Mouse (Mus musculus) Patski (cell line): Measurements from ENCODE around the gene Dusp8. TPM values are rescaled to one million over a fixed set of nuclear protein-coding genes. Genes with fewer than 3 reads are reported as not detected.
A peak's percentile ranks its signal among the peaks of the same experiment; 100 is the strongest.

Source experiments
- ATAC-seq: fragments of 100-300 bp; one replicate; pipeline ENCODE4 v1.8.0; 2021
- CTCF ChIA-PET: fragments of 350-600 bp; sonication (Branson Sonifier 250); formaldehyde crosslinking; loops from one replicate; lab custom pipeline; 2022; ENCODE audit warnings: inconsistent platforms; lab: Charles Lee
- POLR2A ChIA-PET: fragments of 350-600 bp; sonication (Branson Sonifier 250); formaldehyde crosslinking; loops from one replicate; lab custom pipeline; 2022; ENCODE audit warnings: antibody characterized with exemption, inconsistent platforms; lab: Charles Lee
- DNase-seq: peaks from one replicate; pipeline ENCODE4 v3.0.0-alpha.2; 2011; ENCODE audit warnings: low read depth, low spot score
- H3K27me3 ChIP-seq: fragments of 371-371 bp; one replicate; pipeline ENCODE4 v1.5.1; 2021
- CTCF ChIP-seq: fragments of 100-300 bp; IDR thresholded peaks from one replicate; pipeline ENCODE4 v1.5.1; 2021
- in situ Hi-C: fragments of 300-500 bp; cut with MboI; formaldehyde crosslinking; loops from 3 replicates; pipeline ENCODE4 v1.11.1; 2018; ENCODE audit warnings: low pct_unique_long_range_greater_than_20kb, mixed read lengths
- polyA plus RNA-seq: library from polyadenylated mRNA; unstranded; gene quantifications from one replicate; pipeline ENCODE4 v1.2.3, GENCODE M21; 2021

Dusp8 gene
- polyA plus RNA-seq, 1 experiment from 2014 or later, result 15.2 TPM

DNA sequence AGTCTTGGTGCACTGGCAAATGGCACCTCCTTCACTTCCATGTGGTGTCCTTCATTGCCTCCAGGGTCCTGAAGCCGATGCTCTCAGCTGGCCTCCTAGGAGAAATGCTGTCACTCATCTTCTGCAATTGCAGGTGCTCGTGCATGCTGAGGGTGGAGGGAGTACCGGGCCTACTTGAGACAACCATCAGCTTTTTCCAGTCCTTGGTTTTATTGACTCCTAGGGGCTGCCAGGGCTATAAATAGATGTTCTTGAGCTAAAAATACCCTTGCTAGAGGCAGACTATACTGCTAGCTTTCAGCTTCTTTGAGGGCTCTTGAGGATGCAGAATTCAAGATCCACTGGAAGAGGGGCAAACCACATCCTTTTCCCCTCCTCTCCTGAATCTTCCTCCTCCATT, 18.5 kb downstream of the Dusp8 start:
- in situ Hi-C loops, result loop anchor here (25.0 kb wide), 1 partner anchor 515 kb away; the partner anchor contains the start of gene Ap2a2
- H3K27me3 ChIP-seq, result no peaks in the 10 kb centered on the region
- no peak for ATAC-seq
- ChIA-PET POLR2A (interaction anchor here (1.2 kb wide), 1 partner anchor 17 kb away, joined by 3 read pairs; no protein-coding TSS in a partner anchor), CTCF (interaction anchor here (0.6 kb wide), 1 partner anchor 21 kb away, joined by 3 read pairs; no protein-coding TSS in a partner anchor)
- no peak for TF ChIP-seq CTCF
- DNase-seq, result no peak

DNA sequence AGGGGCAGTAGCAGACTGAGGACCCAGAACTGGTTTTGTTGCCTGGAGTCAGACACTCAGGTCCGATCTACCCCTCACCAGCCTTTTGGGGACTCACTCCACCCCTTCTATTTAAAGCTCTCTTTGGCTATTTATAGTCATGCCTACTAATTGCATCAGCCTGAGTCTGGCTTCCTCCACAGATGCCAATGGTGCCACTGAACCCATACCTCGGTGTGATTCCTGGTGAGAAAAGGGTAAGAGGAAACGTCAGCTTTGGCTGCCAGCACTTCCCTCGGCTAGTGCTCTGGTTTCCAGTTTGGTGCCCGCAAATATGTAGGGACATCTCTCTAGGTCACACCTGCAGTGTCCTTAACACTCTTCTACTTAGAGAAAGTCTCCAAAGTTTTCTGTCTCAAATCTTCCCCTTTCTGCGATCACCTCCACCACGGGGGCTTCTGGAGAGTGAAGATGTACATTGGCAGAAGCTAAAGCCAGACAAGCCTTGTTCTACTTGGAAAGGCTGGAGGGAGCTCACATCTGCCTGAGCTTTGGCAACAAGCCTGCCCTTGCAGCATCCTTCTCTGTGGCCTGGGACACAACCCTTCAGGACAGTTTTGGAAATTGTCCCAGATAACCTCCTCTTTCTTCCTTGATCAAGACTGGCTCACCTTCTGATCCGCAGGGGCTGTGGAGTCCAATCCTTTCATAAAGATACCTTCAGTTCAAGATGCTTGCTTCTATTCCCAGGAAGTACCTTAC, 21.3 kb downstream of the Dusp8 start:
- no peak for TF ChIP-seq CTCF
- ChIA-PET CTCF (interaction anchor here (1.9 kb wide), 1 partner anchor 23 kb away, joined by 10 read pairs; no protein-coding TSS in a partner anchor), POLR2A (no interaction called here)
- no peaks in the 10 kb centered on the region for H3K27me3 ChIP-seq
- in situ Hi-C loops, result no loop called here
- DNase-seq (no peak), ATAC-seq (no peak)

DNA sequence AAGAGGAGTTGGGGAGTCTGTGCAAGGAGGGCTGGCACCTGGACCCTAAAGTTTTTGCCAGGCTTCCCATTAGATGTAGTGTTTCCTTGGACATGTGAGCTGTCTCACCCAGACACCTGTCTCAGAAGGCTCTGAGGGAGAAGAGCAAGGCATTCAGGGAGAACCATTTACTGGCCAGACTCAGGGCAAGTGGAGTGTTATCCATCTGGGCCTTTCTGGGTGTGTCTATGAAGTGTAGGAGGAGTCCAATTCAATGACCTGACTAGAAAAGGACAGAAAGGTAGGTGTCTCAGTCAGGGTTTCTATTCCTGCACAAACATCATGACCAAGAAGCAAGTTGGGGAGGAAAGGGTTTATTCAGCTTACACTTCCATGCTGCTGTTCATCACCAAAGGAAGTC, 23.9 kb downstream of the Dusp8 start:
- ATAC-seq, result no peak
- no peak for TF ChIP-seq CTCF
- CTCF ChIA-PET, result interaction anchor here (0.7 to 5.1 kb wide), 10 partner anchors 9 to 56 kb away, joined by 3 to 67 read pairs (median 4); partner anchors contain the start of genes Dusp8 and Gm45618
- in situ Hi-C loops, result no loop called here
- POLR2A ChIA-PET, result interaction anchor here (1.2 to 1.9 kb wide), 3 partner anchors 8 to 26 kb away, joined by 3 to 8 read pairs (median 8); partner anchors contain the start of gene Dusp8
- H3K27me3 ChIP-seq, result no peaks in the 10 kb centered on the region
- DNase-seq, result no peak

DNA sequence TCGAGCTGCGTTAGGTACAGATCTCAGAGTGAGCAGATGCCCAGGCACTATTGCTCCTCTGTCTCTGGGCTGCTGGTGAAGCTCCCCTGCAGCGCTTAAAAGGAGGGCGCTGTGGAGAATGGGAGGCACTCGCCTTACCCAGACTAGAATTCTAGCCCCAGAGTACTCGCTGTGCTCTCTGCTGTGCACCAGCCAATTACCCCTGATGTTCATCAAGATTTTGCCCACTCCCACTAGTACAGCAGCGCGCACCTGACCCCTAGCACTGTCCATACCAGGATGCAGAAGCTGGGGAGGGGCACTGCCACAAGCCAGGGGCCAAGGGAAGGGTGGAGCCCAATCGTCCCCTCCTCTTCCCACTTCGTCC, 24.4 kb downstream of the Dusp8 start:
- in situ Hi-C loops, result no loop called here
- no peak for TF ChIP-seq CTCF
- peak; percentile 48 for ATAC-seq
- no peaks in the 10 kb centered on the region for H3K27me3 ChIP-seq
- no peak for DNase-seq
- ChIA-PET CTCF (interaction anchor here (0.7 to 5.1 kb wide), 14 partner anchors 9 to 55 kb away, joined by 3 to 67 read pairs (median 4); partner anchors contain the start of genes Dusp8 and Gm45618), POLR2A (interaction anchor here (1.1 to 1.9 kb wide), 4 partner anchors 9 to 27 kb away, joined by 3 to 8 read pairs (median 8); partner anchors contain the start of gene Dusp8)

DNA sequence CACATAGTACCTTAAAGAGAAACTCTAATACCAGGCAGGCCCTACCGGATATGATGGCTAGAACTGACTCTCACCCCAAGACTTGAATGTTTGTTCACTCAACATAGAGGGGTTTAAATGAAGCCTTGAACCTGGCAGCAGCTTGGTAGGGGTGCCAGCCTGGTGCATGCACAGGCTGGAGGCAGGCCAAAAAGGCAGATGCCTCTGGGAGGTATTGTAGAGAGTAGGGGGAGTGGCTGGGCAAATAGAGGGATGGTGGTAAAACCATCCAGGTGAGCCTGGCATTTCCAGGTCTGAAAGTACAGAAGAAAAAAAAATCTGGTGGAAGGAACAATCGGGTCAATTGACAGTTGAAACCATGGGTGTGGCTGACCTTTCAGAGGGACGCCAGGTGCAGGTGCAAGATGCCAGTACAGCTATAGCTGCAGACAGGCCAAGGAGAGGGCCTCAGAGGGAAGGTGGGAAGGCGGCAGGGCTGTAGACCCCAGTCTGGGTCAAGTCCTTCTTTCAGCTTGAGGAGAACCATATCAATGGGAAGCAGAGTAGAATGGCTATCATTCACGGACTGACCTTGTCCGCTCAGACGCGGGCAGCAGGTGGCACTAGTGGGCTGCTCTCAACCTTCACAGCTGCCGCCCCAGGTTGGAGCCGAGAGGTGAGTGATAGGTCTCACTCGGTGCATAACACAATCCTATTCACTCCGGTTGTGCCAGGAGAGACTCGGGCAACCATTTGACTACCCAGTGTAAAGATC, 25.0 kb downstream of the Dusp8 start:
- TF ChIP-seq CTCF, result peak; percentile 91
- ATAC-seq (peak; percentile 83), DNase-seq (no peak)
- ChIA-PET POLR2A (interaction anchor here (1.1 to 1.9 kb wide), 4 partner anchors 9 to 27 kb away, joined by 3 to 8 read pairs (median 8); partner anchors contain the start of gene Dusp8), CTCF (interaction anchor here (0.7 to 5.1 kb wide), 14 partner anchors 8 to 55 kb away, joined by 3 to 67 read pairs (median 4); partner anchors contain the start of genes Dusp8 and Gm45618)
- H3K27me3 ChIP-seq, result no peaks in the 10 kb centered on the region
- in situ Hi-C loops, result no loop called here

DNA sequence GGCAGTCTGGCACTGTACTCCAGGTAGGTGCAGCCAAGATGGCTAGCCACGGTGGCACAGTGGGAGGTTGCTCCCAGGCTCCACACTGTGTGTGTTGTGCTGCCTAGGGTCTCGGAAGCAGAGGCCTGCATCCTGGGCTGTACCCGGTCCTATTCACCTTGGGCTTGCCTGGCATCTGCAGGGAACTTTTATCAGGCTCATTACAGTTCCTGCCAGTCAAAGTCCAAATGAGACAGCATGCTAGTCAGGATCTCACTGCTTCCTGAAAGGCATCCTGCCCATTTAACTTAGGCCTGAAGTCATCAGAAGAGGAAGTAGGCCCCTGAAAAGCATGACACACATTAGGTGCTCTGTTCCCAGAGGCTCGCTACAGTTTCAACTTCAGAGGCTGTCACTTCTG, 27.2 kb downstream of the Dusp8 start:
- POLR2A ChIA-PET, result no interaction called here
- CTCF ChIA-PET, result interaction anchor here (1.7 to 5.1 kb wide), 2 partner anchors 19 to 29 kb away, joined by 3 to 67 read pairs; partner anchors contain the start of gene Dusp8
- TF ChIP-seq CTCF, result no peak
- DNase-seq (no peak), ATAC-seq (no peak)
- H3K27me3 ChIP-seq, result no peaks in the 10 kb centered on the region
- in situ Hi-C loops, result no loop called here

DNA sequence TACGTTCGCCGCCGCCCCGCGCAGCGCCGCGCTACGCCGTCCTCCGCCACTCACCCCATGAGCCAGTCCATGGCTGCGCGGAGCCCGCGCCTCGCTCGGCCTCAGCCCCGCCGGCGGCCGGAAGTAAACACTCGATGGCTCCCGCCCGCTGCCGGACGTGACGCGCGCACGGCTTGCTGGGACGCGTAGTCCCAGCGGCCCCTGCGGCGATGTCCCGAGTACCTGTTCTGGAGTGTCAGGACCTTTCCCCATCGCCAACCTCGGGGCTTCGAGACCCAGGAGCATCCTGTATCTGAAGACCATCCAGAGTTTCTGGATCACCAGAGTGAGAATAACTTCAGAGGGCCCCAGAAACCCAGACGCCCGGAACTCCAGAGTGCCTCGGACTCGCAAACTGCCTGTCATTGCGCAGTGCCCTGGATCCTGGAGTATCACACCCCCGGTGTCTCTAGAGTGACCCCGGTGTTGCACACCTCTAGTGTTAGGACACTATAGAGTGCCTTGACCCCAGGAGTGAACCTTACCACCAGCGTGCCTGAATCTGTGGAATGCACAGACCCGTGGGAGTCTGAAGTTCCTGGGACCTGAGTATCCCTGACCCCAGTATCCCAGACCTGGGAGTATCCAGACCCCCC, 34.6 kb downstream of the Dusp8 start, which contains the start of gene Mob2:
Gene Mob2 (minus strand): TSS at position 135 of the 635 bp plus-strand sequence.
- no peak for TF ChIP-seq CTCF
- in situ Hi-C loops, result loop anchor here (5.0 kb wide), 1 partner anchor 36 kb away; the partner anchor contains the start of gene Dusp8
- POLR2A ChIA-PET, result no interaction called here
- CTCF ChIA-PET, result no interaction called here
- DNase-seq (no peak), ATAC-seq (peak; percentile 92)
- no peaks in the 10 kb centered on the region for H3K27me3 ChIP-seq

DNA sequence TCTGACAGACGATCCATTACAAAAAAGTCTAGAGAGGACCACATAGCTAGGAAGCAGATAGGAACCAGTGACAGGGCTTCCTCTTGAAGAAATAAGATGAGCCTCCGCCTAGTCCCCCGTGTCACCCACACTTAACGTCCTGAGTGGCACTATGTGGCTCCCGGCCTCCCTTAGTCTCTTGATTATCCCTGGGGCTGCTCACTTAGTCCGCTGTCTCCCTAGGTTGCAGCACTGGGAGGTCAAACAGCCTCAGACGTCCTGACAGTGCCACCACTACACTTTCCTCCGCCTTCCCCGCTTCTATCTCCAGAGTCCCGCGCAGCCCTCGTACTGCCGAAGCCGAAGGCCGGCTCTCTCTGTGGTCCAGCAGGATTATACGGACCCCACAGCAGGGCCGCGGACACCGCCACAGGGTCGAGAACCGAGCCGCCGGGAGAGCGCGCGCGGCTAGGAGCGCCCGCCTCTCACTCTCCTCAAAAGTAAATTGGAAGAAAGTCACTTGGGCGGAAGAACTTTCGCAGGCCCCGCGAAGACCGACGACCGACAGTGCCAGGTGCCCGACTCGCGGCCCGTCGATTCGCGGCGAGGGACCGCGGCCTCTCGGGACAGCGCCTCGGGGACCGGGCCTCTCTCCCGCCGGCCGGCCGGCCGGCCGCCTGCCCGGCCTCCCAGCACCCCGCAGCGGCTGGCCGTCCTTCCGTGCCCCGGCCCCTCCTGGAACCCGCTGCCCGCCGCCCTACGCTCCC, 35.3 kb downstream of the Dusp8 start:
- TF ChIP-seq CTCF, result no peak
- ATAC-seq, result peak; percentile 13

DNA sequence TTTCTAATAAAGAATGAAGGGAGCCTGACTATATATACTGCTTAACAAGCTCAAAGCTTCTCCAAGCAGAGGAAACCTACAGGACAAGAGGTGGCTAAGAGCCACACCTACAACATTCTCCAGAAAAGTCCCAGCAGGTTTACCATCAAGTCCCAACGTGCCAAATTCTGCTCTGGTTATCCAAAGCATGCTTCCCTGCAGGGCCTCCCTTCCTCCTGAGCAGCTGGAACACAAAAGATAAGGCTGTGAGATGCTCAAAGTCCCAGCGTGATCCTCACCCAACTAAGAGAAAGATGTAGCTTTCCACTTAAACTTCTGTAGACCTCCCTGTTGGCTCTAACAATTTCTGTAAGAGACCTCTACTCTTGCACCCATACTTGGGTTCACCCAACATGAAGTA, 36.6 kb downstream of the Dusp8 start:
- H3K27me3 ChIP-seq, result no peaks in the 10 kb centered on the region
- ATAC-seq, result no peak
- CTCF ChIA-PET, result no interaction called here

More for the DNA sequence above, 35.3 kb downstream of the Dusp8 start:
- ChIA-PET CTCF (no interaction called here), POLR2A (no interaction called here)
- DNase-seq, result no peak
- no peaks in the 10 kb centered on the region for H3K27me3 ChIP-seq
- in situ Hi-C loops, result loop anchor here (5.0 kb wide), 1 partner anchor 37 kb away; the partner anchor contains the start of gene Dusp8

More for the DNA sequence above, 36.6 kb downstream of the Dusp8 start:
- no peak for DNase-seq
- in situ Hi-C loops, result no loop called here
- POLR2A ChIA-PET, result interaction anchor here (0.7 kb wide), 1 partner anchor 598 kb away, joined by 5 read pairs; the partner anchor contains the start of gene Cracr2b
- no peak for TF ChIP-seq CTCF
